Mouse (Mus musculus): ENCODE data around the gene Brd3os.

DNA sequence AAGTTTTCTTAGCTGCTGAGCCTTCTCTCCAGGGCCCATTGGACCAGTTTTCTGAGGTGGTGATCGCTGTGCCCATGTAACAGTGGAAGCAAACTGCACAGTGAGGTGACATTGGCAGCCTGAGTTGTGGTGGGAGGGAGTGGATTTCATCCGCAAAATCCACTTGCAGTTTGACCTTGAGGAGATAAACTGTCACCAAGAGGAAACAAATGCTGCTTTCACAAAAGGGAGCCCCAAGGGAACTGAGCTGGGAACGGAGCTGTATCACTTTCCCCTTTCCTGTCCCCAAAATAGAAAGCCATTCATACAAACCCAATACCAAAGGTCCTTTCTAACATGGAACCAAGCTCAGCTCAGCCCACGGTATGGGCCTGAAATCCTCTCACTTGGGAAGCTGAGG lies 37.7 kb downstream of the Brd3os start:
- TF ChIP-seq CTCF (IDR thresholded peaks at IDR 0.05; ENCODE audit: control insufficient read depth, insufficient read depth, insufficient read length) (no peak), USF1 (IDR thresholded peaks at IDR 0.05; ENCODE audit: low read depth) (no peak), MAX (IDR thresholded peaks at IDR 0.05) (no peak), FOSL1 (IDR thresholded peaks at IDR 0.05; ENCODE audit: insufficient read depth, low read length, poor library complexity, severe bottlenecking) (no peak)

All from C2C12 (cell line).